Mouse (Mus musculus) liver, embryonic 16.5 days (tissue): ENCODE measurements around the gene Dnajc12. TPM values are rescaled to one million over a fixed set of nuclear protein-coding genes. Genes with fewer than 3 reads are reported as not detected.

Experiments used
- ATAC-seq: fragments of 200-750 bp; cut with Nextera tagmentation; 2 replicates; pipeline ENCODE4 v1.8.0; 2017; ENCODE audit warnings: low read depth, mild to moderate bottlenecking, moderate number of reproducible peaks, moderate library complexity
- H3K27ac ChIP-seq: fragments of 300-500 bp; sonication (generic); 2 replicates; pipeline ENCODE4 v1.5.1; 2014; ENCODE audit warnings: mild to moderate bottlenecking, low read length
- H3K27me3 ChIP-seq: fragments of 300-500 bp; sonication (generic); 2 replicates; pipeline ENCODE4 v1.6.1; 2014; ENCODE audit warnings: low read depth, low read length, mixed read lengths; ENCODE audit not compliant: control insufficient read depth, insufficient read depth
- H3K36me3 ChIP-seq: fragments of 300-500 bp; sonication (generic); 2 replicates; pipeline ENCODE4 v1.6.1; 2014; ENCODE audit warnings: mild to moderate bottlenecking; ENCODE audit not compliant: control insufficient read depth, insufficient read depth
- H3K4me1 ChIP-seq: fragments of 300-500 bp; sonication (generic); 2 replicates; pipeline ENCODE4 v1.6.1; 2014; ENCODE audit warnings: low read depth, low read length, mixed read lengths; ENCODE audit not compliant: control insufficient read depth
- H3K4me2 ChIP-seq: fragments of 300-500 bp; sonication (generic); 2 replicates; pipeline ENCODE4 v1.6.1; 2014; ENCODE audit warnings: low read depth, low read length, mixed read lengths
- H3K4me3 ChIP-seq: fragments of 300-500 bp; sonication (generic); 2 replicates; pipeline ENCODE4 v1.5.1; 2014; ENCODE audit warnings: low read depth, mild to moderate bottlenecking, low read length
- H3K9ac ChIP-seq: fragments of 300-500 bp; sonication (generic); 2 replicates; pipeline ENCODE4 v1.6.1; 2014; ENCODE audit warnings: low read depth, low read length
- H3K9me3 ChIP-seq: fragments of 300-500 bp; sonication (generic); replicated peaks from 2 replicates; pipeline ENCODE4 v1.6.1; 2016; ENCODE audit warnings: low read length; ENCODE audit not compliant: control insufficient read depth
- WGBS: fragments of 180-500 bp; shearing (Covaris S2); extraction: QIAGEN DNeasy Blood & Tissue Kit; methylation state at CpG from one replicate; pipeline ENCODE4 v1.1.7; 2014; ENCODE audit not compliant: insufficient replicate concordance; 5-methylcytosine and 5-hydroxymethylcytosine counted together
- polyA plus RNA-seq: library from polyadenylated mRNA; unstranded; fragments of >200 nt; fragmentation: Nextera tagmentation; extraction: Ambion mirVana; gene quantifications from 2 replicates; pipeline ENCODE4 v1.2.1, GENCODE M21; 2015

Gene Dnajc12
- 17.0 and 19.1 TPM in 2 replicates for polyA plus RNA-seq

- peak within 1 kb of the TSS; percentile 57 for H3K9ac ChIP-seq
- no peaks in the 10 kb centered on the region for H3K27me3 ChIP-seq
- peak within 1 kb of the TSS; percentile 63 for H3K4me3 ChIP-seq
- peaks cover 10% of the 10 kb centered on the region for H3K4me1 ChIP-seq
- no peak within 1 kb of the TSS for H3K27ac ChIP-seq
- peak within 1 kb of the TSS; percentile 95 for H3K4me2 ChIP-seq
- H3K9me3 ChIP-seq, result no peaks in the 10 kb centered on the region
- WGBS, result under 1% methylated on average over 28 of the region's 28 CpGs
- no peaks in the 10 kb centered on the region for H3K36me3 ChIP-seq
- ATAC-seq, result peak; percentile 91
Observed at GRCm38 (mm10) chr10:63382372-63383279, at the start of gene Dnajc12. TSS of gene Dnajc12 (plus strand) at chr10:63382443.

- WGBS, result 70% methylated on average over 13 of the region's 13 CpGs
- ATAC-seq, result no peak
- peaks cover 9% of the 10 kb centered on the region; the same call in 1 of the 2 replicates for H3K36me3 ChIP-seq
- peak overlapping the region; percentile 85 for H3K4me3 ChIP-seq
- peak overlapping the region; percentile 92 for H3K9ac ChIP-seq
- H3K4me2 ChIP-seq, result peak overlapping the region; percentile 98
- H3K9me3 ChIP-seq, result no peaks in the 10 kb centered on the region
- no peaks in the 10 kb centered on the region for H3K27me3 ChIP-seq
- H3K4me1 ChIP-seq, result peaks cover 22% of the 10 kb centered on the region
- no peak overlapping the region for H3K27ac ChIP-seq
Observed at GRCm38 (mm10) chr10:63336901-63337300, 45.3 kb upstream of the Dnajc12 start.

- WGBS, result 20% methylated on average over 5 of the region's 5 CpGs
- Histone ChIP-seq H3K27ac (no peak overlapping the region), H3K9ac (peak overlapping the region; percentile 92), H3K4me3 (peak overlapping the region; percentile 85), H3K4me2 (peak overlapping the region; percentile 98), H3K27me3 (no peaks in the 10 kb centered on the region), H3K4me1 (peaks cover 22% of the 10 kb centered on the region), H3K36me3 (peaks cover 9% of the 10 kb centered on the region; the same call in 1 of the 2 replicates), H3K9me3 (no peaks in the 10 kb centered on the region)
- no peak for ATAC-seq
Observed at GRCm38 (mm10) chr10:63337326-63337725, 44.9 kb upstream of the Dnajc12 start.

- no peaks in the 10 kb centered on the region for H3K9me3 ChIP-seq
- H3K27me3 ChIP-seq, result no peaks in the 10 kb centered on the region
- H3K4me1 ChIP-seq, result peaks cover 22% of the 10 kb centered on the region
- peak overlapping the region; percentile 98 for H3K4me2 ChIP-seq
- H3K4me3 ChIP-seq, result peak overlapping the region; percentile 85
- peak overlapping the region; percentile 92 for H3K9ac ChIP-seq
- H3K27ac ChIP-seq, result peak overlapping the region; percentile 91
- under 1% methylated on average over 85 of the region's 113 CpGs for WGBS
- peak; percentile 66 for ATAC-seq
- peaks cover 4% of the 10 kb centered on the region; the same call in 1 of the 2 replicates for H3K36me3 ChIP-seq
Observed at GRCm38 (mm10) chr10:63337951-63338836, 44.0 kb upstream of the Dnajc12 start.

DNA sequence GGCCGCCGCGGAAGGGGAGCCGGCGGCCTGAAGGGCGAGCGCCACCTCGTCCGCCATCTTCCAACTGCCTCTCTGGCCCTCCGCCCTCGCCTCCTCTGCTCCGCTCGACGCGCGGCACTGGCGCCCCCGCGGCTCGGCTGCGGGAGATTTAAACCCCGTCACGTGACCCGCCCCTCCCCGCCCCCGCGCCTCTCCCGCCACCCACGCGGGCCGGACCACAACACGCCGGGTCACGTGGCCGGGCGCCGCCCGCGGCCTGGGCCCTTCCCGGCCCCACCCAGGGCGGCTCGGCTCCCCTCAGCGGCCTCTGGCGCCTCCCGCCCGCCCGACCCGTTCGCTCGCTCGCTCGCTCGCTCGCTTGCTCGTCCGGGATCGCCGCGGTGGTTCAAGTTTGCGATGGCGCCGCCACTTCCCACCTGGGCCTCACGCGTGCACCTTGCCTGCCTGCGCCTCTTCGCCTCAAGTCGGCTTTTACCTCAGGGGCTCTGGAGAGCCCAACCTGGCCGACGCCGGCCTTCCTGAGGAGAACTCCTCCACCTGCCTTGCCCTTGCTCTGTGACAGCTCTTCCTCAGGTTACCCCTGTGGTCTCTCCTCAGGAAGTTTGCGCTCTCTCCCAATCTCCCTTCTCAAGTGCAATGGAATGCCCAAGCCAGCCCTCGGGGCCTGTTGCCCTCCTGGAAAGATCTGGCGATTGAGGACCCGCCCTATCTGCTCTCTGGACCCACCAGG is 43.2 kb upstream of the Dnajc12 start:
- H3K4me3 ChIP-seq, result peak overlapping the region; percentile 85
- under 1% methylated on average over 60 of the region's 74 CpGs for WGBS
- H3K27me3 ChIP-seq, result no peaks in the 10 kb centered on the region

DNA sequence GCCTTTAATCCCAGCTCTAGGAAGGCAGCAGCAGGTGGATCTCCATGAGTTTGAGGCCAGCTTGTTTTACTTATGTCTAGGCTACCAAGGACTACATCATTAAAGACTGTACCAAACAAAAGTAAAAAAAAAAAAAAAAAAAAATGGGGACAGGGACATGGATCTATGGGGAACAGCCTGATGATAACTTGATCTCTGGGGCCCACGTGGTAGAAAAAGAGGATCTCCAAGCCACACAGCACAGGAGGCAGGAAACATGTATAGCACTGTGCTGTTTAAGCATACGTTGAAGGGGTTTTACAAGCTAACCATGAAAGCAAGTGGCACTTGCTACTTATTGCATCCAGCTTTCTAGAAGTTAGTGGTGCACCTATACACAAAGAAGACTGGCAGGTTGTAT is 40.9 kb upstream of the Dnajc12 start:
- Histone ChIP-seq H3K4me2 (no peak overlapping the region), H3K27me3 (no peaks in the 10 kb centered on the region), H3K36me3 (no peaks in the 10 kb centered on the region), H3K9ac (no peak overlapping the region), H3K27ac (no peak overlapping the region), H3K4me3 (no peak overlapping the region), H3K4me1 (peaks cover 21% of the 10 kb centered on the region), H3K9me3 (peaks cover 4% of the 10 kb centered on the region; the same call in 1 of the 2 replicates)
- WGBS, result 26% methylated on average over 2 of the region's 2 CpGs
- no peak for ATAC-seq

More for the DNA sequence above, 43.2 kb upstream of the Dnajc12 start:
- Histone ChIP-seq H3K36me3 (no peaks in the 10 kb centered on the region; the same call in 1 of the 2 replicates), H3K9me3 (no peaks in the 10 kb centered on the region), H3K4me1 (peaks cover 22% of the 10 kb centered on the region), H3K9ac (peak overlapping the region; percentile 94), H3K4me2 (peak overlapping the region; percentile 98), H3K27ac (peak overlapping the region; percentile 91)
- peak; percentile 96 for ATAC-seq

DNA sequence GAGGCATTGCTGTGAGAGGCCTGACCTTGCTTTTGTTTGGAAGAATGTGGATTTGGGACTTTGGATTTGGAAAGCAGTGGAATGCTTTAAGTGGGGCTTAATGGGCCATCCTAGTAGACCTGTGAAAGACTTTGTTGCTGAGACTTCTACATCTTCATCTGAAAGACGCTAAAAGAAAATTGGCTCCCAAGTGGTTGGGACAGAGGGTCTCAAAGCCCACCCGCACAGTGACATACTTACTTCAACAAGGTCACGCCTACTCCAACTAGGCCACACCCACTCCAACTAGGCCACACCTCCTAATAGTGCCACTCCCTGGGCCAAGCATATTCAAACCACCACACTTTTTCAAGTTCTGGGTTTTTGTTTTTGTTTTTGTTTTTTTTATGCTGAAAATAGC is 37.5 kb upstream of the Dnajc12 start:
- peaks cover 4% of the 10 kb centered on the region; the same call in 1 of the 2 replicates for H3K9me3 ChIP-seq
- H3K4me2 ChIP-seq, result no peak overlapping the region
- H3K36me3 ChIP-seq, result no peaks in the 10 kb centered on the region
- H3K27me3 ChIP-seq, result no peaks in the 10 kb centered on the region
- no peak overlapping the region for H3K9ac ChIP-seq
- no peak for ATAC-seq
- WGBS, result 82% methylated on average over 3 of the region's 3 CpGs
- H3K4me3 ChIP-seq, result no peak overlapping the region
- H3K27ac ChIP-seq, result no peak overlapping the region
- peaks cover 4% of the 10 kb centered on the region for H3K4me1 ChIP-seq

- no peak overlapping the region for H3K4me2 ChIP-seq
- H3K9ac ChIP-seq, result no peak overlapping the region
- 59% methylated on average over 3 of the region's 3 CpGs for WGBS
- no peak overlapping the region for H3K27ac ChIP-seq
- no peak for ATAC-seq
- H3K36me3 ChIP-seq, result no peaks in the 10 kb centered on the region
- H3K9me3 ChIP-seq, result peaks cover 4% of the 10 kb centered on the region; the same call in 1 of the 2 replicates
- no peaks in the 10 kb centered on the region for H3K27me3 ChIP-seq
- no peak overlapping the region for H3K4me3 ChIP-seq
- H3K4me1 ChIP-seq, result no peaks in the 10 kb centered on the region
Observed at GRCm38 (mm10) chr10:63348291-63348690, 34.0 kb upstream of the Dnajc12 start.
